Mouse (Mus musculus): ENCODE results near the gene Ankdd1b.

GRCm38 (mm10) chr13:96401251-96401650, 69.7 kb downstream of the Ankdd1b start:
- TF ChIP-seq EP300 (IDR thresholded peaks at IDR 0.05; ENCODE audit: low read depth): no peak
- TF ChIP-seq CTCF (IDR thresholded peaks at IDR 0.05; ENCODE audit: low read depth): no peak
